Mouse (Mus musculus): ENCODE measurements at regions not wholly inside any gene's neighbourhood (a gene's known extent, or its start where the extent isn't known, plus 50 kb on each side); places are given as distances from the start of the nearest gene placed in this dataset.
A peak's percentile ranks its signal among the peaks of the same experiment; 100 is the strongest.

DNA sequence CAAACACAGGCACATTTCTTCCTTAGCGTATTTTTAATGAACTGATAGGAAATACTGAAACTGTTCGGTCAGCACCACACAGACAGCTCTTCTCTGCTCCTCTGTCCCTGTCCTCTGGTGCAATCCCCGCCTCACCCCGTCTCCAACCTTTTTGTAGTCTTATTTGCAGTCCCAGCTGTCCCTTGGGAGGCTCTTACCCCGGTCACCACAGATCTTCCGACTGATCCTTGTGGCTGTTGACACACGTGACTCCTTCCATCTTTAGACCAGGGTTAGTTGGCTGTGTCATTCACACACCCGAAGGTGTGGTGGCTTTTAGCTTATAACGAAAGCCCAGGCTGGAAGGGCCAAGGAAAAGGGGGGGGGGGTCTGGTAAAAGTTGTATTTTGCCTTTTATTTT, 56.4 kb downstream of the Cyp26a1 start:
- H3K9me3 ChIP-seq: no peaks in the 10 kb centered on the region
- no peak overlapping the region for H3K4me2 ChIP-seq
- 92% methylated on average over 9 of the region's 9 CpGs for WGBS
- no peak overlapping the region for H3K9ac ChIP-seq
- no peaks in the 10 kb centered on the region for H3K27me3 ChIP-seq (replicated peaks)
- H3K4me3 ChIP-seq: no peak overlapping the region
- no peak for ATAC-seq (replicated peaks)
- H3K36me3 ChIP-seq (replicated peaks): no peaks in the 10 kb centered on the region
- H3K4me1 ChIP-seq: no peaks in the 10 kb centered on the region
- no peak overlapping the region for H3K27ac ChIP-seq

DNA sequence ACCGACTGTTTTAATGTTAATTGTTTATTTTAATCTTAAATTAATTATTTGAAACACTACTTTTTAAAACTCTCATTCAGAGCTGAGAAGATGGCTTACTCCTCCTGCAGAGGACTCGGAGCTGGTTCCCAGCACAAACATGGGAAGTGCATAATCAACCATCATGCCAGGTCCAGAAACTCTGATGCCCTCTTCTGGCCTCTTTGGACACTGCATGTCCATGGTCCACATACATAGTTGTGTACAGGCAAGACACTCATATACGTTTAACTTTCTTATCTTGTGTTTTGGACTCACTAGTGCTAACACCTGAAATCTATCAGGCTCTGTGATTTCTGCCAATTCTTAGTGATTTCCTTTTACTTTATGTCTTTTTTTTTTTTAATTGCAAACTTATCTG, 57.8 kb downstream of the Cyp26a1 start:
- no peak for ATAC-seq (replicated peaks)
- H3K9me3 ChIP-seq: no peaks in the 10 kb centered on the region
- H3K4me3 ChIP-seq: no peak overlapping the region
- WGBS: 92% methylated on average over 3 of the region's 3 CpGs
- H3K27me3 ChIP-seq (replicated peaks): no peaks in the 10 kb centered on the region
- no peak overlapping the region for H3K4me2 ChIP-seq
- no peaks in the 10 kb centered on the region for H3K36me3 ChIP-seq (replicated peaks)
- no peak overlapping the region for H3K9ac ChIP-seq
- no peaks in the 10 kb centered on the region for H3K4me1 ChIP-seq
- no peak overlapping the region for H3K27ac ChIP-seq

DNA sequence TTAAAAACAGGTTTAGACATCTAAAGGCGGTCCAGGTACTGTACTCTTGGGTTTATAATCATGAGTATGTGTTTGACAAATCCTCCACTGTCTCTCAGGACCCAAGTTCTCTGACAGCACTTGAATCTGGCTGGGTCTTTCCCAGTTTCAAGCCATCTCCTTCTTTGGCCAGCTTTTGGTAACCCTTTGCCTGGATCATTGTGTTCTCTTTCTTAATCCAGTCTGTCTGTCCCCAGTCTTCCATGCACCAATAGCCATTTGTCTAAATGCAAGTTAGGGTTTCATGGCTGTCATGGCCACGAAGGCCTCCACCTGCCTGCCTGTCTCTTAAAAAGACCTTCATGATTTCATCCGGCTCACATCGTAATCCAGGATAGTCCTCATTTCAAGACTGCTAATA, 71.8 kb downstream of the Cyp26a1 start:
- no peak overlapping the region for H3K4me3 ChIP-seq
- H3K4me2 ChIP-seq: no peak overlapping the region
- H3K27me3 ChIP-seq (replicated peaks): no peaks in the 10 kb centered on the region
- no peaks in the 10 kb centered on the region for H3K36me3 ChIP-seq (replicated peaks)
- no peak overlapping the region for H3K9ac ChIP-seq
- no peak overlapping the region for H3K27ac ChIP-seq
- H3K4me1 ChIP-seq: no peaks in the 10 kb centered on the region
- ATAC-seq (replicated peaks): no peak
- WGBS: 85% methylated on average over 4 of the region's 4 CpGs
- no peaks in the 10 kb centered on the region for H3K9me3 ChIP-seq

DNA sequence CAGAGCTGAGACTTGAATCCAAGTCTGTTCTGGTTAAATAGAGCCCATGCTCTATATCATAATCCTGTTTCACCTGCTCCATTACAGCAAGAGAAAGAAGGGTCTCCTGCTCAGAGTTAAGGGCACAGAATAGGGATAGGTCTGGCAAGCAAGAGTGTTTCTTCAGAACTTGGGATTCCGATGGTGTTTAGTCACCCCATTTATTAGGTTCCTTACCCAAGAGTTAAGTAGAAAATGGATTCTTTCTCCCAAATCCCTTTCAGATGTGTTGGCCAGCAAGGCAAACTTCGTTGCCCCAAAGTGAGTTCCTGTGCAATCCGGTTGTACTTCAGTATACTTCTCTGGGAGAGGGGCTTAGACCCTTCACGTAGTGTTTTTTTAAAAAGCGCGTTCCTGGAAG, 74.4 kb downstream of the Cyp26a1 start:
- whole genome bisulfite sequencing: 93% methylated on average over 6 of the region's 6 CpGs
- H3K27me3 ChIP-seq (replicated peaks): no peaks in the 10 kb centered on the region
- H3K36me3 ChIP-seq (replicated peaks): no peaks in the 10 kb centered on the region
- H3K4me3 ChIP-seq: no peak overlapping the region
- H3K27ac ChIP-seq: no peak overlapping the region
- no peaks in the 10 kb centered on the region for H3K4me1 ChIP-seq
- no peak overlapping the region for H3K4me2 ChIP-seq
- no peak overlapping the region for H3K9ac ChIP-seq
- no peaks in the 10 kb centered on the region for H3K9me3 ChIP-seq
- no peak for ATAC-seq (replicated peaks)

DNA sequence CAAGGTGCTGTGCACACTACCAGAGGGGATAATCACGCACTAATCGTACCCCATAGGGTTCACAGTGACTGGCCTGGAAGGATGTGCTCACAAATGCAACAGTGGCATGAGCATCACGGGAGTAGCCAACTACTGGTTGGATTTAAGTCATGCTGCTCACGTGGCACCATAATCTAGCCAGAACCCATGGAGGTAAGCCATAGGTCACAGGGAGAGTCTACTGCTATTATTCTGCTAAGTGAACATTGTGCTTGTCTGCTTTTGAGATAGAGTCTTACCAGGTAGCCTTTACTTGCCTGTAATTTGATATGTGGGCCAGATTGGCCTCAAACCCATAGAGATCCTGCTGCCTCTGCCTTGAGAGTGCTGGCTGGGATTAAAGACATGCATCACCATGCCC, 77.0 kb downstream of the Cyp26a1 start:
- no peaks in the 10 kb centered on the region for H3K9me3 ChIP-seq
- H3K4me1 ChIP-seq: no peaks in the 10 kb centered on the region
- no peak for ATAC-seq (replicated peaks)
- no peak overlapping the region for H3K4me2 ChIP-seq
- no peak overlapping the region for H3K9ac ChIP-seq
- H3K4me3 ChIP-seq: no peak overlapping the region
- 92% methylated on average over 4 of the region's 4 CpGs for WGBS
- no peaks in the 10 kb centered on the region for H3K27me3 ChIP-seq (replicated peaks)
- H3K36me3 ChIP-seq (replicated peaks): no peaks in the 10 kb centered on the region
- no peak overlapping the region for H3K27ac ChIP-seq

DNA sequence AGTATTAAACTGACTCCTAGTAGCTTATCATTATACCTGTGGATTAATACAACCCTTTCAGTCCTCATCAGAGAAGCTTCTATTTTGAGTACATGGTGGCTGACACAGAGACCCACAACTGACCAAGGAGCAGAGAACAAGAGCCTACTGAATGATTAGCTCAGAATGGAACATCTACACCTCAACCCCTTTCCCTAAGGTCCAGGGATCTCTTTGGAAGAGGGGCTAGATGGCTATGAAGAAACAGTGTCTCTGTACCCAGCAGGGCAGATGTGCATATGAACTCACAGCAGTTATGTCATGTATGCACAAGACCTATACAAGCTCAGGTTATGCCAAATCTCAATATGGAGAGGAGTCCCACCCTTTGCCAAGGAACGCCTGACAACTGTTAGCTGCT, 77.4 kb downstream of the Cyp26a1 start:
- Histone ChIP-seq H3K4me3 (no peak overlapping the region), H3K36me3 (replicated peaks) (no peaks in the 10 kb centered on the region), H3K27me3 (replicated peaks) (no peaks in the 10 kb centered on the region), H3K9me3 (no peaks in the 10 kb centered on the region), H3K4me1 (no peaks in the 10 kb centered on the region), H3K27ac (no peak overlapping the region), H3K9ac (no peak overlapping the region), H3K4me2 (no peak overlapping the region)
- no peak for ATAC-seq (replicated peaks)
- 86% methylated on average over 1 of the region's 1 CpGs for WGBS

DNA sequence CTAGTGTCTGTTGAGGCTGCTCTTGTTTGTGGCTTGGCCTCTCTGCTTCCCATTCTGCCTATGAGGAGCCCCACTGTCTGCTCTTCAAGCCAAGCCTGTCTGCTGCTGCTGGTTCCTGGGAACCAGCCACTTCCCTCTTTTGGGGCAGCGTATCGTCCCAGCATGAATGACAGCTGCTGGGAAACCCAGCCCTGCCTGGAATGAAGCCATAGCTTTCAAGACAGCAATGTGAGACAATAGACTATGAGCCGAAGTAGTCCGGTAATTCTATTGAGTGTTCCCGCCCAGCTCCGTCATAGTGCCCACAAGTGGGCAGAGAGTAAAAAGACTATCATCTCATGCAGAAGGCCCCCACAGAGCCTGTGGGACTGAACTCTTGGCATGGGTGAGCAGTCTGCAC, 80.4 kb downstream of the Cyp26a1 start:
- no peak; the same call in 1 of the 2 replicates for ATAC-seq (replicated peaks)
- WGBS: 23% methylated on average over 6 of the region's 6 CpGs

DNA sequence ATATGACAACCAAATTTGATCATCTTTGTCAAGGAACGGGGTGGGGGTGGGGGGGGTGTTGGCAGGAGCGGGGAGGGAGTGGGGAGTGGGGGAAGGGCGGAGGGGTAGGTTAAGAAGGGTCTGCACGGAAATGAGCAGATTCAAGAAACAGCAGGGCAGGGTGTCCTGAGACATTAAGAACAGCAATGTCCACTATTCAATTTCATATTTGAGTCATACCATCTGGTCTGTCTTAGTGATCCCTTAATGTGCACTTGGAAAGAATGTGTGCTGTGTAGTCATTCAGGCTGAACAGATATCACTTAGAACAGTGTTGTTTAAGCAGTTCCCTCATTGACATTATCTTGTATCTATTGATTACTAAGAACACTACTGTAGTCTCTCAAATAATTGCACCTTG, 81.0 kb downstream of the Cyp26a1 start:
- no peak for ATAC-seq (replicated peaks)
- WGBS: 95% methylated on average over 4 of the region's 4 CpGs
- Histone ChIP-seq H3K4me2 (no peak overlapping the region), H3K27ac (no peak overlapping the region), H3K27me3 (replicated peaks) (no peaks in the 10 kb centered on the region), H3K4me3 (no peak overlapping the region), H3K9me3 (no peaks in the 10 kb centered on the region), H3K9ac (no peak overlapping the region), H3K36me3 (replicated peaks) (no peaks in the 10 kb centered on the region), H3K4me1 (no peaks in the 10 kb centered on the region)

More for the DNA sequence above, 80.4 kb downstream of the Cyp26a1 start:
- Histone ChIP-seq H3K27ac (no peak overlapping the region), H3K9me3 (no peaks in the 10 kb centered on the region), H3K4me1 (no peaks in the 10 kb centered on the region), H3K9ac (no peak overlapping the region), H3K27me3 (replicated peaks) (no peaks in the 10 kb centered on the region), H3K36me3 (replicated peaks) (no peaks in the 10 kb centered on the region), H3K4me3 (no peak overlapping the region), H3K4me2 (no peak overlapping the region)

DNA sequence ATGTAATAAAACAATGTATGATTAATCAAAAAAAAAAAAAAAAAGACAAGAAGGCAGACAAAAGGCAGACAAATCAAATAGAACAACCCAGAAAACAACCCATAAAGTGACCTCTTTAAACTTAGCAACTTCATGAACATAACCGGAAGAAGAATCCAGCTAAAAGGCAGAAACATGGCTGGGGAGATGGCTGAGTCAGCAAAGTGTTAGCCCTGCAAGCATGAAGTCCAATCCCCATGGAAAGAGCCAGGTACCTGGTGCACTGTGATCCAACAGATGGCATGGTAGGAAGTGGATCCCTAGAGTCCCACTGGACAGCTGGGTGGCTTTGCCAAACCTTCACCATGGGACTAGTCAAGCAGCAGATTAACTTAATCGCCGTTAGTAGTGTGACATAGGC, 90.9 kb downstream of the Cyp26a1 start:
- Histone ChIP-seq H3K4me1 (peaks cover 12% of the 10 kb centered on the region), H3K27ac (no peak overlapping the region), H3K4me2 (no peak overlapping the region), H3K9ac (no peak overlapping the region), H3K4me3 (no peak overlapping the region), H3K9me3 (no peaks in the 10 kb centered on the region), H3K36me3 (replicated peaks) (no peaks in the 10 kb centered on the region), H3K27me3 (replicated peaks) (0 out of 2 replicates have a peak, but pooled peaks cover 4% of the 10 kb centered on the region)
- 86% methylated on average over 3 of the region's 3 CpGs for whole genome bisulfite sequencing
- no peak for ATAC-seq (replicated peaks)

DNA sequence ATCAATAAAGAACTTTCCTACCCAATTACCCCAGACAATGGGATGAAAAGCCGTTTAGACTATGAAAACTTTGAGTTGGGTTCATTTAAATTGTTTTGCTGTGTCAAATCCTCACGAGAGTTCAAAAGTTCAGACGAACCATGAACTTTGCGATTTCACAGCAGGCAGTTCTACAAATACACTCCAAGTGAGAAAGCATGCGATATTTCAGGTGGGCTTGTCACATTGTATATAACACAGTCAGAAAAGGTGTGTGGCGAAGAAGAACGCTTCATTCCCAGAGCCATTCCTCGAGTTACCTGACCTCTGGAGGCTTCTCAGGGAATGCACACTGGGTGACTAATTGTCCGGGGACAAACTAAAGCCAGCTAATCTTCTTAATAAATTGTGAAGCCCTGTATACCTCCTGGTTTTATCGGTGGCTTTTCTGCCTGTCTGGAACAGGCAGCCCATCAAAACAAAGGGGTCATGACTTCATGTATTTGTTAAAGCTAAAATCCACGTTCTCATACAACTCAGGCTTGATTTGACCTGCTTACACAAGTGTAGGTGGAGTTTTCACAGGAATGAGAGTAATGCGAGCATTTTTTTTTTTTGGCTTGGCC, 92.1 kb downstream of the Cyp26a1 start:
- 0 out of 2 replicates have a peak, but pooled peaks have one; percentile 27 for ATAC-seq (replicated peaks)
- peaks cover 12% of the 10 kb centered on the region for H3K4me1 ChIP-seq
- peak overlapping the region; percentile 42 for H3K4me2 ChIP-seq
- WGBS: 32% methylated on average over 12 of the region's 12 CpGs
- H3K27me3 ChIP-seq (replicated peaks): 0 out of 2 replicates have a peak, but pooled peaks cover 4% of the 10 kb centered on the region
- no peak overlapping the region for H3K9ac ChIP-seq
- no peak overlapping the region for H3K4me3 ChIP-seq
- H3K9me3 ChIP-seq: no peaks in the 10 kb centered on the region
- H3K27ac ChIP-seq: no peak overlapping the region
- H3K36me3 ChIP-seq (replicated peaks): no peaks in the 10 kb centered on the region

DNA sequence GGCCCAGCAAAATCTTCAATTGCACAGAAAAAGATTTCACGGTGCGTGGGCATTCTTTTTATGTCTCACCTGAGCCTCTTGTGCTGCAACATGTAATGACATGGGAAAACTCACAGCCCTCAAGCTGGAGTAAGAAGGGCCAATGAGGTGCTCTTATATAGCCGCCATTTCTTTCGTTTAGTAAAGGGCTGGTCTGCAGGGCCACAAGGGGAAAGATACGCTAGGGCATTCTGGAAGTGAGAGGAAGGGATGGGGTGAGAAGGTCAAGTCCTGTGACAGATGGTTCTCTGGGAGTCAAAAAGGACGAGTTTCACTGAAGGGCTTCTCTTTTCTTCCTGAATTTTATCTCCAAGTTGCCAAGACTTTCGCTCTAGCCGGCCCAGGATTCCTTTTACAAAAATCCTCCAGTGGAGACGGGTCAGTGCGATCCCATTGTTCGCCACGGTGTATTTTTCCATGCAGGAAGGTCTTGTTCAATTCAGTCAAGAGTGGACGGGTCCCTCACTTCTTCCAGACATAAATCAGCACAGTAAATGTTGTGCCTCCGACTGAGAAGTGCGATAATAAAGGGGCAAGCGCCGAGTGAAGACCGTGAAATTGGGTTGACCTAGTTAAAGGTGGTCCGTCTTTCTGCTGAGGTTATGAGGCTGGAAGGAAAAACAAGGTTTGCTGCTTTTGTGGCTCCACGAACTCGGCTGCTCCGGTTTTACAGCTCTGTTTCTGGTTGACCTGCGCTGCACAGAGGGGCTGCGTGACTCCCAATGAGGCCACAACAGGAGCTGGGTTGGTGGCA, 92.9 kb downstream of the Cyp26a1 start:
- ATAC-seq (replicated peaks): peak; percentile 81
- H3K4me1 ChIP-seq: peaks cover 12% of the 10 kb centered on the region
- 0 out of 2 replicates have a peak, but pooled peaks cover 4% of the 10 kb centered on the region for H3K27me3 ChIP-seq (replicated peaks)
- WGBS: 20% methylated on average over 24 of the region's 24 CpGs
- H3K9ac ChIP-seq: no peak overlapping the region
- H3K4me2 ChIP-seq: peak overlapping the region; percentile 42
- H3K27ac ChIP-seq: no peak overlapping the region
- no peaks in the 10 kb centered on the region for H3K36me3 ChIP-seq (replicated peaks)
- H3K9me3 ChIP-seq: no peaks in the 10 kb centered on the region
- H3K4me3 ChIP-seq: peak overlapping the region; percentile 21

DNA sequence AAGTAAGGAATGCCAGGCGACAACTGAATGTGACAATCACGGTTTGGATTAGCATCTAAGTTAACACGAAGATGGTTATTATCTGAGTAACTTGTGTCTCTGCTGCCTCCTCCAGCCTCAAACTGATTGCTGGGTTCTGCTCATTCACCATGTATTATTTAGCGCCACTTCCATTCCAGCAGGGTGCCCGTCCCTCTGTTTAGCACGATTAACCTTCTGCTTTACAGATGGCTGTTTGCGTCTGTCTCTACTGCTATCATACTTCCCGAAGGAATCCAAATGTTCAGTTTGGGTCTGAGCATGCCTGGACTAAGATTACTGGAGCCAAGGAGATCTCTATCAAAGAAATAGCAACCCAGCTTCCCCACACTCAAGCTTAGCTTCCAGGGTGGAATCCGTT, 95.6 kb downstream of the Cyp26a1 start:
- 85% methylated on average over 9 of the region's 9 CpGs for WGBS
- Histone ChIP-seq H3K27ac (no peak overlapping the region), H3K36me3 (replicated peaks) (no peaks in the 10 kb centered on the region), H3K4me3 (no peak overlapping the region), H3K9ac (no peak overlapping the region), H3K27me3 (replicated peaks) (0 out of 2 replicates have a peak, but pooled peaks cover 4% of the 10 kb centered on the region), H3K4me1 (peaks cover 12% of the 10 kb centered on the region), H3K9me3 (no peaks in the 10 kb centered on the region), H3K4me2 (no peak overlapping the region)
- no peak for ATAC-seq (replicated peaks)
